Mouse (Mus musculus) hindbrain, embryonic 16.5 days (tissue): ENCODE measurements around the gene Syt12. TPM values are rescaled to one million over a fixed set of nuclear protein-coding genes. Genes with fewer than 3 reads are reported as not detected.

ENCODE experiments used
- ATAC-seq: fragments of 200-750 bp; cut with Nextera tagmentation; 2 replicates; pipeline ENCODE4 v1.8.0; 2017; ENCODE audit warnings: moderate TSS enrichment, moderate library complexity
- H3K27ac ChIP-seq: fragments of 300-500 bp; sonication (generic); 2 replicates; pipeline ENCODE4 v1.5.1; 2014; ENCODE audit warnings: low read depth, mild to moderate bottlenecking, control low read depth, low read length, moderate library complexity
- H3K27me3 ChIP-seq: fragments of 300-500 bp; sonication (generic); replicated peaks from 2 replicates; pipeline ENCODE4 v1.6.1; 2014; ENCODE audit warnings: low read length; ENCODE audit not compliant: control insufficient read depth, insufficient read depth
- H3K36me3 ChIP-seq: fragments of 300-500 bp; sonication (generic); 2 replicates; pipeline ENCODE4 v1.6.1; 2014; ENCODE audit warnings: mild to moderate bottlenecking, low read length, moderate library complexity, mixed read lengths; ENCODE audit not compliant: control insufficient read depth, insufficient read depth
- H3K4me1 ChIP-seq: fragments of 300-500 bp; sonication (generic); 2 replicates; pipeline ENCODE4 v1.6.1; 2014; ENCODE audit warnings: low read depth, low read length; ENCODE audit not compliant: control insufficient read depth, insufficient read depth
- H3K4me2 ChIP-seq: fragments of 300-500 bp; sonication (generic); 2 replicates; pipeline ENCODE4 v1.6.1; 2014; ENCODE audit warnings: mild to moderate bottlenecking, low read length, control low read depth, moderate library complexity
- H3K4me3 ChIP-seq: fragments of 300-500 bp; sonication (generic); 2 replicates; pipeline ENCODE4 v1.5.1; 2014; ENCODE audit warnings: mild to moderate bottlenecking, low read length, control low read depth, moderate library complexity
- H3K9ac ChIP-seq: fragments of 300-500 bp; sonication (generic); 2 replicates; pipeline ENCODE4 v1.6.1; 2014; ENCODE audit warnings: low read depth, mild to moderate bottlenecking, control low read depth, low read length, moderate library complexity
- H3K9me3 ChIP-seq: fragments of 300-500 bp; sonication (generic); 2 replicates; pipeline ENCODE4 v1.6.1; 2014; ENCODE audit warnings: mild to moderate bottlenecking, low read length, moderate library complexity; ENCODE audit not compliant: control insufficient read depth
- WGBS: fragments of 180-500 bp; shearing (Covaris S2); extraction: QIAGEN DNeasy Blood & Tissue Kit; methylation state at CpG from one replicate; pipeline ENCODE4 v1.1.7; 2014; 5-methylcytosine and 5-hydroxymethylcytosine counted together
- polyA plus RNA-seq: library from polyadenylated mRNA; unstranded; fragments of >200 nt; fragmentation: Nextera tagmentation; extraction: Ambion mirVana; gene quantifications from 2 replicates; pipeline ENCODE4 v1.2.1, GENCODE M21; 2015

Gene Syt12
- polyA plus RNA-seq, 1 experiment from 2014 or later, result 9.0 TPM

- no peaks in the 10 kb centered on the region for H3K27me3 ChIP-seq
- H3K27ac ChIP-seq, result no peak overlapping the region
- H3K4me2 ChIP-seq, result no peak overlapping the region
- H3K36me3 ChIP-seq, result no peaks in the 10 kb centered on the region
- H3K9me3 ChIP-seq, result no peaks in the 10 kb centered on the region
- 96% methylated on average over 4 of the region's 4 CpGs for WGBS
- no peak overlapping the region for H3K4me3 ChIP-seq
- ATAC-seq, result no peak
- H3K9ac ChIP-seq, result no peak overlapping the region
- no peaks in the 10 kb centered on the region for H3K4me1 ChIP-seq
Observed at GRCm38 (mm10) chr19:4430091-4430620, 47.1 kb downstream of the Syt12 start.

GRCm38 (mm10) chr19:4425610-4426366, 51.5 kb downstream of the Syt12 start:
- ATAC-seq, result no peak

GRCm38 (mm10) chr19:4423021-4423420, 54.2 kb downstream of the Syt12 start:
- WGBS, result 72% methylated on average over 3 of the region's 3 CpGs
- no peak overlapping the region for H3K27ac ChIP-seq
- H3K36me3 ChIP-seq, result no peaks in the 10 kb centered on the region
- H3K9me3 ChIP-seq, result no peaks in the 10 kb centered on the region
- ATAC-seq, result no peak
- H3K27me3 ChIP-seq, result no peaks in the 10 kb centered on the region
- no peaks in the 10 kb centered on the region for H3K4me1 ChIP-seq
- no peak overlapping the region for H3K4me3 ChIP-seq
- H3K4me2 ChIP-seq, result no peak overlapping the region
- no peak overlapping the region for H3K9ac ChIP-seq

More at GRCm38 (mm10) chr19:4425610-4426366, 51.5 kb downstream of the Syt12 start:
- H3K9ac ChIP-seq, result no peak overlapping the region
- no peaks in the 10 kb centered on the region for H3K4me1 ChIP-seq
- no peaks in the 10 kb centered on the region for H3K27me3 ChIP-seq
- no peak overlapping the region for H3K4me3 ChIP-seq
- no peaks in the 10 kb centered on the region for H3K36me3 ChIP-seq
- no peaks in the 10 kb centered on the region for H3K9me3 ChIP-seq
- H3K4me2 ChIP-seq, result no peak overlapping the region
- WGBS, result 75% methylated on average over 19 of the region's 19 CpGs
- H3K27ac ChIP-seq, result no peak overlapping the region

- no peak for ATAC-seq
- no peak overlapping the region for H3K27ac ChIP-seq
- H3K36me3 ChIP-seq, result no peaks in the 10 kb centered on the region
- H3K27me3 ChIP-seq, result no peaks in the 10 kb centered on the region
- H3K4me1 ChIP-seq, result no peaks in the 10 kb centered on the region
- H3K4me2 ChIP-seq, result no peak overlapping the region
- H3K9me3 ChIP-seq, result no peaks in the 10 kb centered on the region
- H3K9ac ChIP-seq, result no peak overlapping the region
- no peak overlapping the region for H3K4me3 ChIP-seq
- WGBS, result 96% methylated on average over 3 of the region's 3 CpGs
Observed at GRCm38 (mm10) chr19:4422581-4422980, 54.7 kb downstream of the Syt12 start.

DNA sequence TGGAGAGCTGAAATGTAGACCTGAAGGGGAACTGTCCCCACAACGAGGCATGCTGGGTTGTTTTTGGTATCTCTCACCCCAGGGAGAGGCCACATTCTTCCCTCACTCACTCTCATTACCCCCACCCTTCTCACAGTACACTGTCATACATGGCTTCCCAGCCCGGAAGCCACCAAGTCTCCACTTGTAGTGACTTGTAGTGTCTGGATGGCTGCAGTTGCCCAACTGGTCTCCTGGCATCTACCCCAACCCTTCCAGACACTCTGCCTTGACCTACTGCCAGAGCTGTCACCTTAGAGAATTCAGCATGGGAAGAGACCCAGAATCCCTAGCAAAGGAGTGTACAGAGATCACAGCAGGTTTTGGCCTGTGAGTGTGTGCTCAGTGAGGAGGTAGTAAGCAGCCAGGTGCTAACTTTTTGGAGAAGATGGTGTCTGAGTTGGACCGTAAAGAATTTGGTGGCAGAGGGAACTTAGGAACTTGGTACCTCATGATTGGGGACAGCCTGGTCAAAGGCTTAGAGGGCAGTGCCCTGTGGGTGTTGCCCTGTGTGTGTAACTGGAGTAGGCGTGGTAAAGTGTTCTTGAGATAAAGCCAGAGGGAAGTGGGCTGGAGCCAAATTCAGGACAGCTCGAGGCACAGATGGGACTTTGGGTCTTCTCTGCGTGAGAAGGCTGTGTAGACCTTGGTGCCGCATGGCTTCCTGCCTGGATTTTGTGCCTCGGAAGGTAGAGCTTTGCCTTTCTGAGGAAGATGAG, 56.9 kb downstream of the Syt12 start:
- H3K4me3 ChIP-seq, result no peak overlapping the region
- ATAC-seq, result no peak
- H3K27me3 ChIP-seq, result no peaks in the 10 kb centered on the region
- no peaks in the 10 kb centered on the region for H3K36me3 ChIP-seq
- WGBS, result 93% methylated on average over 8 of the region's 8 CpGs
- H3K9ac ChIP-seq, result no peak overlapping the region
- no peak overlapping the region for H3K27ac ChIP-seq
- no peak overlapping the region for H3K4me2 ChIP-seq
- H3K4me1 ChIP-seq, result no peaks in the 10 kb centered on the region
- no peaks in the 10 kb centered on the region for H3K9me3 ChIP-seq

DNA sequence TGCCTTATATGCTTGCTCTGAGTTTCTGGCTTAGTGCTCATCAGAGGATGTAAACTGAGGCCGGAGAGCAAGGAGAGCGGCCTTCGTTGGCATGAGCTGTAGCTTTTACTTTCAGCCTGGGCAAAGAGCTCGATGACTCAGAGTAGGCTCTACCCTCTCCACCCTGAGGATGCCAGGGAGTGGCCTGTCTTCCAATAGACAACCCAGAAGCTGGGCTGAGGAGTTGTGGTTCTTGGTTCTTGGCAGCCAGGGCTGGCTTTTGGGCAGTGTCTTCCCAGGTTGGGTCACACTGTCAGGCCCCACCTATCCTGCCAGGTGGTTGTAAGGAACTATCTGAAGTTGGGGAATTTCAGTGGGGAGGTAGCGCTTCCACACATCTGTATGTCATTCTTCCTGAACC, 57.5 kb downstream of the Syt12 start:
- H3K27me3 ChIP-seq, result no peaks in the 10 kb centered on the region
- H3K9me3 ChIP-seq, result no peaks in the 10 kb centered on the region
- H3K4me3 ChIP-seq, result no peak overlapping the region
- no peaks in the 10 kb centered on the region for H3K4me1 ChIP-seq
- 94% methylated on average over 5 of the region's 5 CpGs for WGBS
- no peak for ATAC-seq
- H3K4me2 ChIP-seq, result no peak overlapping the region
- H3K9ac ChIP-seq, result no peak overlapping the region
- H3K27ac ChIP-seq, result no peak overlapping the region
- H3K36me3 ChIP-seq, result no peaks in the 10 kb centered on the region

GRCm38 (mm10) chr19:4417713-4418112, 59.5 kb downstream of the Syt12 start:
- H3K36me3 ChIP-seq, result no peaks in the 10 kb centered on the region
- H3K4me2 ChIP-seq, result no peak overlapping the region
- no peak overlapping the region for H3K27ac ChIP-seq
- H3K4me3 ChIP-seq, result no peak overlapping the region
- no peak overlapping the region for H3K9ac ChIP-seq
- no peaks in the 10 kb centered on the region for H3K4me1 ChIP-seq
- ATAC-seq, result no peak
- no peaks in the 10 kb centered on the region for H3K27me3 ChIP-seq
- no peaks in the 10 kb centered on the region for H3K9me3 ChIP-seq

DNA sequence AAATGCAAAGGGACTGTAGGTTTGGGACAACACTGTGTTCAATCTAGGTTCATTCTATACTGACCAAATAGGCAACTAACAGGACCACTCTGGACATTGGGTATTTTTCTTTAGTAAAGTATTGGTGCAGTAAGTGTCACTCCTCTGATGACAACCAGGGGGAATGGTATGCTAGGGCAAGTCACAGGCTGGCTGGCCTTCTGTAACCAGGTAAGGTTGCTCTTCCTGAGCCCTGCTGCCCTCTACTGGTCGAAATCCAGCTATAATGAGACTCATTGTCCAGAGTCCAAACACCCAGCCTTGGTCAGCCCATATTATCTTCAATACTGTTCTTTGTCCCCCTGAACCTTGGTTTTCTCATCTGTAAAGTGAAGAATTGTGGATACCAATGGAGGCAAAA, 60.1 kb downstream of the Syt12 start:
- no peak for ATAC-seq
- Histone ChIP-seq H3K4me1 (no peaks in the 10 kb centered on the region), H3K9me3 (no peaks in the 10 kb centered on the region), H3K27me3 (no peaks in the 10 kb centered on the region), H3K9ac (no peak overlapping the region), H3K4me3 (no peak overlapping the region), H3K4me2 (no peak overlapping the region), H3K36me3 (no peaks in the 10 kb centered on the region), H3K27ac (no peak overlapping the region)
- 0% methylated on average over 1 of the region's 1 CpGs for WGBS

GRCm38 (mm10) chr19:4414631-4415030, 62.6 kb downstream of the Syt12 start:
- no peaks in the 10 kb centered on the region for H3K4me1 ChIP-seq
- 86% methylated on average over 1 of the region's 1 CpGs for WGBS
- no peaks in the 10 kb centered on the region for H3K27me3 ChIP-seq
- no peak overlapping the region for H3K4me2 ChIP-seq
- H3K27ac ChIP-seq, result no peak overlapping the region
- H3K4me3 ChIP-seq, result no peak overlapping the region
- H3K9me3 ChIP-seq, result no peaks in the 10 kb centered on the region
- H3K36me3 ChIP-seq, result no peaks in the 10 kb centered on the region
- H3K9ac ChIP-seq, result no peak overlapping the region
- ATAC-seq, result no peak
